Mouse (Mus musculus) bone marrow macrophage, adult 2 months (primary cell): ENCODE data around the gene Rab30.

ENCODE experiments used
- CTCF ChIP-seq: IDR thresholded peaks from 2 replicates; pipeline ENCODE4 v1.5.1; 2012; ENCODE audit warnings: low read depth, mild to moderate bottlenecking, low read length, moderate library complexity
- POLR2A ChIP-seq: IDR thresholded peaks from 2 replicates; pipeline ENCODE4 v1.6.1; 2012; ENCODE audit warnings: mild to moderate bottlenecking, low read depth, low read length, borderline replicate concordance

DNA sequence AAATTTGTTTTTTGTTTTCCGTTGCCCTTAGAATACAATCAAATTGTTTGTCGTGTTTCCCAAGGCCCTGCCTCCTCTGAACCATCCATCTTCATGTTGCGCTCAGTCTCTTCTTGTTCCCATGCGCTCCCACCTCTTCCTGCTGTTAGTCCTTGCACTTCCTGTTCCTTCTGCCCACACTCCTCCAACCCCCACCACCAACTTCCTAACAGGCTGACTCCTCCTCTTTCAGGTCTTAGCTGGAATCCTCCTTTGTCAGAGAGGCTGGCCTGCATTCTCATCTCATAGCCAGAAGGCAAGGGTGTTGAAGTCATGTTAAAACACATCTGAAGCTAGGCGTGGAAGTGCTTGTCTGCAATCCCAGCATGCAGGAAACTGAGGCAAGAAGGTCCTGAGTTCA, 33.3 kb downstream of the Rab30 start:
- TF ChIP-seq CTCF (no peak), POLR2A (no peak)
